Mouse (Mus musculus): ENCODE data around the gene Rad23b. TPM values are rescaled to one million over a fixed set of nuclear protein-coding genes. Genes with fewer than 3 reads are reported as not detected.
"Not testable (repeated sequence)": the region's sequence is repeated elsewhere in the genome, so short reads cannot be mapped to it uniquely, and the experiment has no call there.

Gene Rad23b
- polyA plus RNA-seq (2014; fragmentation: Nextera tagmentation; extraction: Ambion mirVana), result 95.5 and 104 TPM in 2 replicates

DNA sequence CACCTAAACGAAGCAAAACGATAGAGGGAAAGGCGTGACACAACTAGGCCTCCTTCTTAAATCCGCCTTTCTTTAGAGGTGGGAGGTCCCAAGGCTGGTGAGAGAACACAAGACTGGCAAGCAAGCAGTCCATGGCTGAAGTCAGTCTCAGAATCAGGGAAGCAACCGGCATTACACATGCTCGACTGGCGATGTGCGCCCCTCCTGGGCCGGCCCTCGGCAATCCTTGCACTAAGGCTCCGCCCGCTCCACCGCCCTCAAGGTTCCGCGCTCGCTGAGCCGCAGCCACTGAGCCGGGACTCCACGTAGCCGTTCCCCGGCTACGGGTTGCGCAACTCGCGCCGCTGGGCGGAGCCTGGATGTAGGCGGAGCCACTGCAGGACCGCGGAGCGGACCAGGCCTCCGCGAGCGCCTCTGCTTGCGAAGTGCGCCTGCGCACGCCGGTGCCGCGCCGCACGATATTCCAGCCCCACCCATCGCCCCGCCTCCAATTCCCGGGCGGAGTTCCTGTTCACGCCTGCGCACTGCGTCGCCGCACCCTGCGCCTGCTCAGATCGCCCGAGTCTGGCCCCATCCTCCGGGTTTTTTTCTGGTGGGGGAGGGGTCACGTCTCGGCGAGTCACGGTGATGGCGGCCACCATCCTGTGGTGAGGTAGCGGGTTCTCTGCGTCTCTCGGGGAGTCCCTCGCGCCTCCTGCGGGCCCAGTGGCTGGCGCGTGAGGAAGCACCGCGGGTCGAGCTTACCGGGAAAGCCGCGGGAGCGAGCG, at the start of gene Rad23b:
Gene Rad23b (plus strand): TSS at position 592 of the 767 bp plus-strand sequence.
- H3K4me1 ChIP-seq (ENCODE audit: control insufficient read depth, insufficient read depth, low read length), result peaks cover 14% of the 10 kb centered on the region
- peak within 1 kb of the TSS; percentile 62 for H3K4me2 ChIP-seq
- no peaks in the 10 kb centered on the region for H3K36me3 ChIP-seq (ENCODE audit: control insufficient read depth, insufficient read depth, low read length)
- peak within 1 kb of the TSS; percentile 92 for H3K27ac ChIP-seq (ENCODE audit: low read depth, low read length)
- no peaks in the 10 kb centered on the region for H3K9me3 ChIP-seq (ENCODE audit: control insufficient read depth, low read length)
- peak; percentile 99 for ATAC-seq (ENCODE audit: low FRiP score)
- no peaks in the 10 kb centered on the region for H3K27me3 ChIP-seq (ENCODE audit: control insufficient read depth, insufficient read depth, low read length)
- H3K4me3 ChIP-seq (ENCODE audit: low read depth, low read length), result peak within 1 kb of the TSS; percentile 98
- WGBS, result under 1% methylated on average over 74 of the region's 77 CpGs
- H3K9ac ChIP-seq (ENCODE audit: low read length), result peak within 1 kb of the TSS; percentile 95
- peak; percentile 100 for DNase-seq (ENCODE audit: low spot score, missing footprints)

DNA sequence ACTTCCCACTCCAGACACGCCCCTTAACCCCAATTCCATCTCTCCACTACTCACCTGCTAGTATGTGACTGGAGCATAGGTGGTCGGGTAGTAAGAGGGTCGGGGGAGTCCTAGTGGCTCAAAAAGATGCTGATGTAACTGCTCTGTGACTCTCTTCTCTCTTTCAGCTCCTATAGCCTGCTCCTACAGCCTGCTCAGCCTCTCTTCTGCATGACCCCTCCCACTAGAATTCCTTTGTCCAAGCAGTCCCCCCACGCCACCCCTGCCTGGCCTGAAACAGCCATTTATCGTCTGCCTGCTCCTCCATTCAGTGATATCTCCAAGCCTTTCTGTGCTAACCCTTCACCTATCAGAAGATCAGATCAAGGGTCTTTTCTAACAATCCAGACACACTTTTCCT, 45.7 kb upstream of the Rad23b start:
- H3K4me1 ChIP-seq (ENCODE audit: control insufficient read depth, insufficient read depth, low read length), result no peaks in the 10 kb centered on the region
- DNase-seq (ENCODE audit: low spot score, missing footprints), result no peak
- H3K9ac ChIP-seq (ENCODE audit: low read length), result no peak overlapping the region
- H3K27ac ChIP-seq (ENCODE audit: low read depth, low read length), result no peak overlapping the region
- WGBS, result 81% methylated on average over 5 of the region's 5 CpGs
- no peak overlapping the region for H3K4me3 ChIP-seq (ENCODE audit: low read depth, low read length)
- no peaks in the 10 kb centered on the region for H3K27me3 ChIP-seq (ENCODE audit: control insufficient read depth, insufficient read depth, low read length)
- H3K4me2 ChIP-seq, result no peak overlapping the region
- H3K36me3 ChIP-seq (ENCODE audit: control insufficient read depth, insufficient read depth, low read length), result no peaks in the 10 kb centered on the region
- peaks cover 3% of the 10 kb centered on the region; the same call in 1 of the 2 replicates for H3K9me3 ChIP-seq (ENCODE audit: control insufficient read depth, low read length)
- no peak for ATAC-seq (ENCODE audit: low FRiP score)

DNA sequence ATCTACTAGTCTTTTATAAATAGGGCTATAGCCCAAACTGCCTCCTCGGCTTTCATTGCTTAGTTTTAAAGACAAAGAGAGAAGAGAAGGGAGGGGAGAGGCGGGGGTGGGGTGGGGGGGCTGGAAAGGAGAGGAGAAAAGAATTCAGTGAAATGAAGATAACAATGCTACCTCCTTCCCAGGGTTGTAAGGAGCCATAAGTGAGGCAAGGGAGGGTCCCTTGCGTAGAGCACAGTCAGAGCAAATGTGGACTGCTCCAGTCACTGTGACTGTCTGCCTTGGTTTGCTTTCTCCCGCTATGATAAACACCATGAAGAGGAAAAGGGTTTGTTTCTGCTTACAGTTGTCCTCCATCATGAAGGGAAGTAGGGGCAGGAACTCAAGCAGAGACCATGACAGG, 43.2 kb upstream of the Rad23b start:
- 73% methylated on average over 4 of the region's 4 CpGs for WGBS
- DNase-seq (ENCODE audit: low spot score, missing footprints) (no peak), ATAC-seq (ENCODE audit: low FRiP score) (no peak)
- Histone ChIP-seq H3K27ac (ENCODE audit: low read depth, low read length) (no peak overlapping the region), H3K4me2 (no peak overlapping the region), H3K4me3 (ENCODE audit: low read depth, low read length) (no peak overlapping the region), H3K9me3 (ENCODE audit: control insufficient read depth, low read length) (peaks cover 3% of the 10 kb centered on the region; the same call in 1 of the 2 replicates), H3K36me3 (ENCODE audit: control insufficient read depth, insufficient read depth, low read length) (no peaks in the 10 kb centered on the region), H3K4me1 (ENCODE audit: control insufficient read depth, insufficient read depth, low read length) (no peaks in the 10 kb centered on the region), H3K27me3 (ENCODE audit: control insufficient read depth, insufficient read depth, low read length) (no peaks in the 10 kb centered on the region), H3K9ac (ENCODE audit: low read length) (no peak overlapping the region)

DNA sequence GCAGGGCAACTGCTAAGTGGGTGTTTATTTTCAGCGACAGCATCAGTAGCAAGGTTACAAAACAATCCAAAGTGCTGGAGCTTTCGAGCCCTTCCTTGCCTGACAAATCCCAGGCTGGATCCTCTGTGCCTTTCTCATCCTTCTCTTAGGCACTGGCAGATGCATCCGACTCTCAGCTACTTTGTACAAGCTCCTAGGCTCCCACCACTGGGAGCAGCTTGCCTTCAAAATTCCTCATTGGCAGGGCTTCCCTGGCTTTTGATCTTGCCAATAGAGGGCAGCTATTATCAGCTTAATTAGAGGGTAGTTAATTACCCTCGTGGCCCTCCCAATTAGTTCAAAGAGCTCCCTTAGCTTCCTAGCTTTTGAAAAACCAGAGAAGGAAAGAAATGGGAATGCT, 33.1 kb upstream of the Rad23b start:
- Histone ChIP-seq H3K9me3 (ENCODE audit: control insufficient read depth, low read length) (no peaks in the 10 kb centered on the region), H3K4me1 (ENCODE audit: control insufficient read depth, insufficient read depth, low read length) (no peaks in the 10 kb centered on the region), H3K4me2 (no peak overlapping the region), H3K4me3 (ENCODE audit: low read depth, low read length) (no peak overlapping the region), H3K27ac (ENCODE audit: low read depth, low read length) (no peak overlapping the region), H3K9ac (ENCODE audit: low read length) (no peak overlapping the region), H3K36me3 (ENCODE audit: control insufficient read depth, insufficient read depth, low read length) (no peaks in the 10 kb centered on the region), H3K27me3 (ENCODE audit: control insufficient read depth, insufficient read depth, low read length) (no peaks in the 10 kb centered on the region)
- 56% methylated on average over 4 of the region's 4 CpGs for WGBS
- ATAC-seq (ENCODE audit: low FRiP score) (no peak), DNase-seq (ENCODE audit: low spot score, missing footprints) (no peak)

DNA sequence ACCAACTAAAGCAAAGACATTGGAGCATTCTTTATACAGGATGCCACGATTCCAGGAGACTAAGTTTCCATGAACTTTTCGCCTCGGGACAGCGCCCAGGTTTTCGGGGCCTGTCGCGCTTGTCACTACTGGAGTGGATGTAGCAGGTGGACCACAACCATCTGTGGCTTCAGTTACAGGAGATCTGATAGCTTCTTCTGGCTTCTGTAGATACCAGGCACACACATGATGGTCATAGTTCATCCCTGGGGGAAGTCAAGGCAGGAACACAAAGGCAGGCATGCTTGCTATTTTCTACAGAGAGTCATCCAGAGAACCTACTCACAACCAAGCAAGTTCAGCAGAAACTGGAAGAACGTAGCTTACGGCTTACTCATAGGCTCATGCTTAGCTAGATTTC, 31.5 kb upstream of the Rad23b start:
- H3K4me2 ChIP-seq; H3K36me3 ChIP-seq (ENCODE audit: control insufficient read depth, insufficient read depth, low read length); H3K4me1 ChIP-seq (ENCODE audit: control insufficient read depth, insufficient read depth, low read length); DNase-seq (ENCODE audit: low spot score, missing footprints); H3K9me3 ChIP-seq (ENCODE audit: control insufficient read depth, low read length); H3K27me3 ChIP-seq (ENCODE audit: control insufficient read depth, insufficient read depth, low read length); ATAC-seq (ENCODE audit: low FRiP score); H3K27ac ChIP-seq (ENCODE audit: low read depth, low read length); H3K4me3 ChIP-seq (ENCODE audit: low read depth, low read length); H3K9ac ChIP-seq (ENCODE audit: low read length): not testable (repeated sequence)
- 90% methylated on average over 9 of the region's 9 CpGs for whole genome bisulfite sequencing

DNA sequence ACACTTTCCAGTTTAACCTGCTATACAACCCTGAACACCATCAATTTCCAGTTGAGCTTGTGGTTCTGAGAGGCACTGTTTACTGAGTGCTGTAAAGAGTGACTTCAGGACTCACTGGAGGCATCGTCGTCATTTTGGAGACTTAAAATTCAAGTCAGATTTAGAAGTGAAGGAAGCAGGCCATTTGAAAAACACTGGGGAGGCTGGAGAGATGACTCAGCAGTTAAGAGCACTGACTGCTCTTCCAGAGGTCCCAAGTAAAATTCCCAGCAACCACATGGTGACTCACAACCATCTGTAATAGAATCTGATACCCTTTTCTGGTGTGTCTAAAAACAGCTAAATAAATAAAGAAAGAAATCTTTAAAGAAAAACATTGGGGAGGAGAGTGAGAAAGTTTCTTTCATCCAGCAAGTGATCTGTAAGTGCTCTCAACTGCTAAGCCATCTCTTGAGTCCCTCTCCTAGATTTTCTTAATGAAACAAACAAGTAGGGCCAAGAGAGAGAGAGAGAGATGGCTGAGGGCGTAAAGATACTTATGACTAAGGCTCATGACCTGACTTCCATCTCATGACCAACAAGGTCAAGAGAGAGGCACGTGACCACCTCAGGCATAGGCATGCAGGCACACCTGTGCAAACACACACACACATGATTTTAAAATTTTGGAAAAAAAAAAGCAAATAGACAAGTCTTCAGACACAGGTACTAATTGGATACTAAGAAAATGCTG, 23.9 kb upstream of the Rad23b start:
- Histone ChIP-seq H3K4me3 (ENCODE audit: low read depth, low read length) (no peak overlapping the region), H3K36me3 (ENCODE audit: control insufficient read depth, insufficient read depth, low read length) (no peaks in the 10 kb centered on the region), H3K4me1 (ENCODE audit: control insufficient read depth, insufficient read depth, low read length) (no peaks in the 10 kb centered on the region), H3K27me3 (ENCODE audit: control insufficient read depth, insufficient read depth, low read length) (no peaks in the 10 kb centered on the region), H3K9me3 (ENCODE audit: control insufficient read depth, low read length) (no peaks in the 10 kb centered on the region), H3K9ac (ENCODE audit: low read length) (no peak overlapping the region), H3K4me2 (no peak overlapping the region), H3K27ac (ENCODE audit: low read depth, low read length) (no peak overlapping the region)
- ATAC-seq (ENCODE audit: low FRiP score) (no peak), DNase-seq (ENCODE audit: low spot score, missing footprints) (no peak)
- WGBS, result 68% methylated on average over 4 of the region's 4 CpGs

DNA sequence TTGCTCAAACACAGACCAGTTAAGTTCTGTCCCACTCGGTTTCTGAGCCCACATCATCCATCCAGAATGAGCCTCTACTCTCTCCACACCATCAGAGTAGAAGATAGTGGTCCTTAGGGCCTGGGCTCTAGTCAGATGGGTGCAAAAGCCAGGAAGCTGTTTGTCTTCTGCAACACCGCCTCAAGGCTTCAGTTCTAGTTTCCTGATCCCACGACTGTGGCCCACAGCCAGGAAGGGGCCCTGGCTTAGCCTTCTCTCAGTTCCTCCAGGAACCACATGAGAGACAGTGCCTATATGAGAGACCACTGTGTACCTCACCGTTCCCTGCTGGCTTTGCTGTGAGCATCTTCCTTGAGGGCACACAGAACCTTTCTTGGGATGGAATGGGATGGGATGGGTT, 22.3 kb upstream of the Rad23b start:
- Histone ChIP-seq H3K4me1 (ENCODE audit: control insufficient read depth, insufficient read depth, low read length) (no peaks in the 10 kb centered on the region), H3K4me3 (ENCODE audit: low read depth, low read length) (no peak overlapping the region), H3K36me3 (ENCODE audit: control insufficient read depth, insufficient read depth, low read length) (no peaks in the 10 kb centered on the region), H3K9me3 (ENCODE audit: control insufficient read depth, low read length) (no peaks in the 10 kb centered on the region), H3K27ac (ENCODE audit: low read depth, low read length) (no peak overlapping the region), H3K4me2 (no peak overlapping the region), H3K27me3 (ENCODE audit: control insufficient read depth, insufficient read depth, low read length) (no peaks in the 10 kb centered on the region), H3K9ac (ENCODE audit: low read length) (no peak overlapping the region)
- no peak for DNase-seq (ENCODE audit: low spot score, missing footprints)
- no peak for ATAC-seq (ENCODE audit: low FRiP score)
- WGBS, result 82% methylated on average over 4 of the region's 4 CpGs

DNA sequence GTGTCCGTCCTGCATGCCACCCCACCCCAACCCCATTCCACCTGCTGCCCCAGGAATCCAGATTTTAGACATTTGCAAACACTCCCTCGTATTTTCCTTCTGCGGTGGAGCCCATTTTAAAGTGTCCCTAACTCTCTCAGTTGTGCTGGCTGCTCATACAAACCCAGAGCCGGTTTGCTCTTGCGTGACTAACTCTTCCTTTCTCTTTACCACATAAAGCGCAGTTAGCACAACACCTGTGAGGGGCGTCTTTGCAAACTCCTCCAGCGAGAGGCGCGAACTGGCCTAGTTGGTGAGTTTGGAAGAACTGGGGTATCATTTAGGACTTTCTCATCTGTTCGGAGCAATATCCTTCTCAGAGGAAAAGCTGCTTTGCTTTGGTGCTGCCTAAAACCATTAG, 21.4 kb upstream of the Rad23b start:
- Histone ChIP-seq H3K27ac (ENCODE audit: low read depth, low read length) (no peak overlapping the region), H3K4me1 (ENCODE audit: control insufficient read depth, insufficient read depth, low read length) (no peaks in the 10 kb centered on the region), H3K36me3 (ENCODE audit: control insufficient read depth, insufficient read depth, low read length) (no peaks in the 10 kb centered on the region), H3K4me3 (ENCODE audit: low read depth, low read length) (no peak overlapping the region), H3K9ac (ENCODE audit: low read length) (no peak overlapping the region), H3K4me2 (no peak overlapping the region), H3K9me3 (ENCODE audit: control insufficient read depth, low read length) (no peaks in the 10 kb centered on the region), H3K27me3 (ENCODE audit: control insufficient read depth, insufficient read depth, low read length) (no peaks in the 10 kb centered on the region)
- 88% methylated on average over 11 of the region's 11 CpGs for WGBS
- DNase-seq (ENCODE audit: low spot score, missing footprints) (no peak), ATAC-seq (ENCODE audit: low FRiP score) (no peak)

DNA sequence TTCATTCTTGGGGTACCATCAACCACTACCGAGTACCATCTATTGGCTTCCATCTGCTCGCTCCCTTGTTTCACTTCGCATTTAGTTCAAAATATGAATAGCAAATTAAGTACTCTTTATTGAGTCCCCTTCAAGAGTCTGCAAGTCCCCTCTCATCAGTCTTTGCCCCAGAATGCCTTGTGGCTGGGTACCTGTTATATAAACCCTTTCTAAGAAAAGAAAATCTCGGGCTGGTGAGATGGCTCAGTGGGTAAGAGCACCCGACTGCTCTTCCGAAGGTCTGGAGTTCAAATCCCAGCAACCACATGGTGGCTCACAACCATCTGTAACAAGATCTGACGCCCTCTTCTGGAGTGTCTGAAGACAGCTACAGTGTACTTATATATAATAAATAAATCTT, 20.9 kb upstream of the Rad23b start:
- not testable (repeated sequence) for H3K27ac ChIP-seq (ENCODE audit: low read depth, low read length); H3K4me3 ChIP-seq (ENCODE audit: low read depth, low read length); H3K9me3 ChIP-seq (ENCODE audit: control insufficient read depth, low read length); H3K27me3 ChIP-seq (ENCODE audit: control insufficient read depth, insufficient read depth, low read length); H3K9ac ChIP-seq (ENCODE audit: low read length); ATAC-seq (ENCODE audit: low FRiP score); DNase-seq (ENCODE audit: low spot score, missing footprints); H3K4me2 ChIP-seq; H3K36me3 ChIP-seq (ENCODE audit: control insufficient read depth, insufficient read depth, low read length); H3K4me1 ChIP-seq (ENCODE audit: control insufficient read depth, insufficient read depth, low read length)
- 91% methylated on average over 6 of the region's 7 CpGs for WGBS

Measured in midbrain, embryonic 11.5 days (tissue).